ENCODE assay signal across 19 mouse cellular contexts in the genomic region with DNA sequence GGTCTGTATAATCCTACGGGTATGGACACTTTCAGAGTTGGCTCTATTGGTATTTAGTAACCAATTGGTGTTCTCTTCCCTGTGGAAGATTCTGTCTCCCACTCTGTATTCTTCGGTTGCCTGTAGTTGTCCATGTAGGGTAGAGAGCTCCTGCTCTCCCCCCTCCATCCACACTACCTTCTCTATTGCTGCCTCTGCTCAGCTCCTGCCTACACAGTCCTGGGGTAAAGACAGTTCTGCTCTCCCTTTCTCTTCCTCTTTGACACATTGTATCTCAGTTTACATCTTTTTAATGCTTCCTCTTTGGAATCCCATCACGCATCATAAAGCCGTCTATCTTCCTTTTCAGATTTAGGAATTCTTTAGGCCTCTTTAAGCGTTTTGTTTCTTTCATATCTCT.
"Had no signal": no experiment of that assay in that cellular context is flagged by ENCODE, and none has a peak within 500 bp of the region (broad histone marks: within the 10 kb centered on the region; RNA-seq: fewer than 3 reads in every experiment).

No protein-coding gene starts in this region.

- H3K27ac ChIP-seq: midbrain, embryonic 10.5 days; midbrain, embryonic 12.5 days; neural tube, embryonic 13.5 days; neural tube, embryonic 15.5 days had no signal

- H3K4me3 ChIP-seq: midbrain, embryonic 10.5 days; midbrain, embryonic 12.5 days; myocyte; neural tube, embryonic 13.5 days; neural tube, embryonic 15.5 days had no signal

- ATAC-seq: midbrain, embryonic 16.5 days had no signal

- H3K27me3 ChIP-seq: midbrain, embryonic 12.5 days; neural tube, embryonic 13.5 days; neural tube, embryonic 15.5 days had no signal

- H3K9me3 ChIP-seq: midbrain, embryonic 10.5 days; midbrain, embryonic 12.5 days; neural tube, embryonic 13.5 days; neural tube, embryonic 15.5 days had no signal

- H3K4me2 ChIP-seq: lung, embryonic 14.5 days; midbrain, embryonic 12.5 days; neural tube, embryonic 13.5 days; neural tube, embryonic 15.5 days had no signal

- H3K9ac ChIP-seq: lung, embryonic 14.5 days; midbrain, embryonic 12.5 days; neural tube, embryonic 13.5 days; neural tube, embryonic 15.5 days had no signal

- H3K4me1 ChIP-seq: midbrain, embryonic 10.5 days; midbrain, embryonic 12.5 days; neural tube, embryonic 13.5 days; neural tube, embryonic 15.5 days had no signal

- DNase-seq: lung, adult 18-20 months; lung, embryonic 14.5 days; lung, postnatal 10 days; lung, postnatal 4 days; midbrain, embryonic 14.5 days; retina, postnatal 1 day; right cerebral cortex, adult 18-20 months; right cerebral cortex, postnatal 25 days; right cerebral cortex, postnatal 4 days; spleen, adult 18-20 months; thymus, adult 18-20 months; thymus, postnatal 14 days; thymus, postnatal 36 days had no signal

- H3K36me3 ChIP-seq: midbrain, embryonic 10.5 days; midbrain, embryonic 12.5 days; neural tube, embryonic 13.5 days; neural tube, embryonic 15.5 days had no signal
